Mouse (Mus musculus): Measurements from ENCODE around the gene Ramp2.

Ramp2 gene

GRCm38 (mm10) chr11:101235429-101235828, 10.4 kb upstream of the Ramp2 start:
- DNase-seq (ENCODE audit: low spot score) = no peak

DNA sequence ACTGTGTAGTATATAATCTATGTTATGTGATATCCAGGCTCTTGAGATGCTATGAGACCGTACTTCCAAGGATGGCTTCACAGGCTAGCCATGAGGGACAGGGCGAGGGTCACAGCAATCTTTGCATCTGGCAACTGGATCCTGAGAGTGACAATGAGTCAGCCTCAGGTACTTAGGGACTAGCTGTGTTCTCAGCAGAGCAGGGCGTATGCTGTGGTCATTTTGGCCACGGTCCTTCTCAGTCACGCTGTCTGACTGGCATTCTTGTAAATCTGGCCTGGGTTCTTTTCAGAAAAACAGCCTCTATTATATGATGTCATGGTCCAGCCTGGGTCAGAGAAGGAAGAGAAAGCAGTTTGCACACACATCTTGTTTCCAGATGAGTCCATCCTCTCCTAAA, 9.0 kb upstream of the Ramp2 start:
- DNase-seq (ENCODE audit: low spot score) = no peak

DNA sequence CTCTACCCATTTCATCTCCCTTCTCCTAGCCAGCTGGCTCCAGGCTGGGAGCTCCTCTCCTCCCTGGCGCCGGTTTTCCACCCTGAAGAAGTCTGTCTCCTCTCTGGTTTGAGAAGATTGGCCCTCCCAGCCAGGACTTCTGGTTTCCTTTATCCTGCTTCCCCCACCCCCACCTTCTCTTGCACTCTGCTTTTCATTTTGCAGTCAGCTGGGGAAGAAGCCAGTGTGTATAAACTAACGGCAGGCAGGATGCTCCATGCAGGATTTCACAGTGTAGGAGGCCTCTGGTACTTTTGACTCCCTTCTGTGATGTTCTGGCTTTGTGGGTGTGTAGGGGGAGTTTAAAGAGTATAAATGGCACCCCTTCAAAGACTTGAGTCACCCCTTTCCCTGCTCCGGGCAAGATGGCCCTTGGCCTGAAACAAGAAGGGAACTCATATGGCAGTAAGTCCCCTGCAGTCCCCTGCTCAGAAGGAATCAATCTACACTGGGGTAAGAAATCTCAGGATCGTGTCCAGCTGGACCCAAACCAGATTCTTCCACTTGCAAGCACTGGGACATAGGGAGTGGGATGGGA, 7.7 kb upstream of the Ramp2 start:
- no peak for DNase-seq (ENCODE audit: low spot score)

- no peak for DNase-seq (ENCODE audit: low spot score)
Observed at GRCm38 (mm10) chr11:101245071-101245470, 757 bp upstream of the Ramp2 start.

- no peak for DNase-seq (ENCODE audit: low spot score)
Observed at GRCm38 (mm10) chr11:101246702-101247012, 829 bp downstream of the Ramp2 start.

- no peak for DNase-seq (ENCODE audit: low spot score)
Observed at GRCm38 (mm10) chr11:101247521-101248030, 1.7 kb downstream of the Ramp2 start.

DNA sequence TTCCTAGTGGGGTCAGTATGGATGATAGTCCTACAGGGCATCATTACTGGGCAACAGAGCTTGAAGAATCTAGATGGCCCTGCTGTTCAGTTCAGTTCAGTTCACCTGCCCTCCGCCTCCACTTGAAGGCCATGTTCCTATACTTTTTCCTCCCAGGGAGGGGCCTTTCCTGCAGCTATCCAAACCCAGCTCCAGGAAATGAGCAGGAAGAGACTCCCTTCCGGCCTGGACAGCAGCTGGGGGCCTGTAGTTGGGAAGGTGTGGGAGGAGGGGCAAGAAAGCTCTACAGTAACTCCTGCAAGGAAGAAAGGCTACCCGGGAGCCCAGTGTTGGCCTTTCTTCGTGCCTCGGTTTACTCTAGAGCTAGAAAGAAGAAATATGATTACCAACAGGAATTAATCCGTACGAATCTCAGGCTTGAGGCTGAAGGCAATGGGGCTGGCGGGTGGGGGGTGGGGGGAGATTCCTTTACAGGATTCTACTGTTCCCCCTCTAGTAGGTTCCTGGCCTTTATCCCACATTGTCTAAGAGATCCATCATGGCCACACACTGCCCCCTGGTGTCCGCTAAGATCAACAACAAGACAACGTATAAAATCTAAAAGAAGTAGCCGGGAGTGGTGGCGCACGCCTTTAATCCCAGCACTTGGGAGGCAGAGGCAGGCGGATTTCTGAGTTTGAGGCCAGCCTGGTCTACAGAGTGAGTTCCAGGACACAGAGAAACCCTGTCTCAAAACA, 2.6 kb downstream of the Ramp2 start:
- DNase-seq (ENCODE audit: low spot score) = no peak

- DNase-seq (ENCODE audit: low spot score) = no peak
Observed at GRCm38 (mm10) chr11:101251031-101251430, 5.2 kb downstream of the Ramp2 start.

DNA sequence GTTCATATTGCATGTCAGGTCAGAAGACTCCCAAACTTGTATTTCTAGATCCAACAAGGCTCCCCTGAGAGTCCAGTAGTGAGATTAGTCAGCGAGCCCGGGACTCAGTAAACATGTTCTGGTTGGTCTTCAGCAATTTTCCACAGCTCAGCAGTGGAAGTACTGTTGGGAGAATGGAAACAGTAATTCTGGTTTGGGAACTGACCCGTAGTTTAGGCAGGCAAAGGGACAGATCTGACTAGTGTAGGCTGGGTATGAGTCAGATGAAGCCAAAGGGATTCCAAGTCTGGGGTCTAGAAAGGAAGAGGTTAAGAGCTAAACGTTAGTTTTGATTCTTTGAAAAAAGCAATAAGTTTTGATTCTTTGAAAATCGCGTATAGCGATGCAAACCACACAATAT, 7.1 kb downstream of the Ramp2 start:
- no peak for DNase-seq (ENCODE audit: low spot score)

DNA sequence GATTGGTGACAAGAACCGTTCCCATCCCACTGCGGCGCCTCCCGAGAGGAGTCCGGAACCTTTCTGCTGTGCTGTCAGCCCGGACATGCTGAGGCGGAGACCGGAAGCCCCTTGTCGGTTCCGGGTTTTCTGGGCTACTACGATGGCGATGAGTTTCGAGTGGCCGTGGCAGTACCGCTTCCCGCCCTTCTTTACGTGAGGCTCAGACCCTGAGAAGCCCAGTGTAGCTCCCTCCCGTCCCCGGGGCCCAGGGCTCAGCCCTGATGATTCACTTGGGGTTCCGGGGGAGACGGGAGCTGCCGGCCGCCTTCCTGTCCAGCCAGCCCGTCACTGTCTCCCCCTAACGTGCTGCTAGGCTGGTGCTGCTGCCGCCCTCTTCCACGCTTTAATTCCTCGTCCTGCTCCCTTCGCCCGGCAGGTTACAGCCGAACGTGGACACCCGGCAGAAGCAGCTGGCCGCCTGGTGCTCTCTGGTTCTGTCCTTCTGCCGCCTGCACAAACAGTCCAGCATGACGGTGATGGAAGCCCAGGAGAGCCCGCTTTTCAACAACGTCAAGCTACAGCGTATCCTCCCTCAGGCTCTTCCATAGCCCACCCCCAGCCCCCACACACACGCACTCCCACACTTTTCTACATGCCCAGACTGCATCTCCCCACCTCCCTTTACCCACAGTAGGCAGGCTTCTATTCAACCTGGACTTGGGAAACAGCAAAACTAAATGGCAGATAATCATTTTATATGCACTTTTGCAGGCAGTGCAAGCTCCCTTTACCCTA, 8.0 kb downstream of the Ramp2 start, which contains the start of gene Vps25:
Gene Vps25 (plus strand): TSS at position 95 of the 777 bp plus-strand sequence.
- no peak for DNase-seq (ENCODE audit: low spot score)

DNA sequence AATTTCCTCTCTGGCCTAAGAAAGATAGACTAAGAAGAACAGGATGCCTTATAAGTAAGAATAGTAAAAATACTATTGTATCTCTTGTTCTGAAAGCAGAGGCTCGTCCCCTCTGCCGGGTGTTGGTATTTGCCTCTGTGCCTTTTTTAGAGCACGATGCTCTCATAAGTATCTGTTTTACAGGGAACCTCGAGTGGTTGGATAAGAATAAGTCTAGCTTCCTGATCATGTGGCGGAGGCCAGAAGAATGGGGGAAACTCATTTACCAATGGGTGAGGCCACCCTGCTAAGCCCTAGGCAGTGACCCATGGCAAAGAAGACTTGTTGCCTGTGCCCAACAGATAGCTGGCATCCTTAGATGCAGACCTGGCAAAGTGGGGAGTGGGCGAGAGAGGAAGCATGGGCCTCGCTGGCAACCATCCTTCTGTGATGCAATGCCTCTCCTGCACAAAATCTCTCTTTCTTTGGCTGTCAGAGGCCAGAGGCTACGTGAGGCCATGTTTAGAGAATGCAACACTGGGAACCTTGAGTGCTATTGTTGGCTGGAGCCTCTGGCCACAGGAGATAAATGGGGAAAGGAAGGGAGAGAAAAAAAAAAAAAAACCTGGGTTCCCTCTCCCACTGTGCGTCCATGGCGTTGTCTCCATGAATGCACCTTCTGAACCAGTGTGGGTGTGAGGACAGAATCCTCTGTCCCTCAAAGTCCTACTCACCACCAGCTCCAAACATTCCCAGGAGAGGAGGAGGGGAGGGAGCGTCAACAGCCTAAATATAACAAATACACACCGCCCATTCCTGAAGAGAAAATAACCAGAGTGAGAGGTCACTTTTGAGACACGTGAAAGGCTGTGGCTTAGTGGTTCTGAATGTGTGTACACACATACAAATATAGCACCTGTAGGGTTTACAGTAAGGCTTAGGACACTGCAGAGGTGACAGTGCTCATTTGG, 10.3 kb downstream of the Ramp2 start:
- no peak for DNase-seq (ENCODE audit: low spot score)

- no peak for DNase-seq (ENCODE audit: low spot score)
Observed at GRCm38 (mm10) chr11:101259261-101259712, 13.5 kb downstream of the Ramp2 start.

DNA sequence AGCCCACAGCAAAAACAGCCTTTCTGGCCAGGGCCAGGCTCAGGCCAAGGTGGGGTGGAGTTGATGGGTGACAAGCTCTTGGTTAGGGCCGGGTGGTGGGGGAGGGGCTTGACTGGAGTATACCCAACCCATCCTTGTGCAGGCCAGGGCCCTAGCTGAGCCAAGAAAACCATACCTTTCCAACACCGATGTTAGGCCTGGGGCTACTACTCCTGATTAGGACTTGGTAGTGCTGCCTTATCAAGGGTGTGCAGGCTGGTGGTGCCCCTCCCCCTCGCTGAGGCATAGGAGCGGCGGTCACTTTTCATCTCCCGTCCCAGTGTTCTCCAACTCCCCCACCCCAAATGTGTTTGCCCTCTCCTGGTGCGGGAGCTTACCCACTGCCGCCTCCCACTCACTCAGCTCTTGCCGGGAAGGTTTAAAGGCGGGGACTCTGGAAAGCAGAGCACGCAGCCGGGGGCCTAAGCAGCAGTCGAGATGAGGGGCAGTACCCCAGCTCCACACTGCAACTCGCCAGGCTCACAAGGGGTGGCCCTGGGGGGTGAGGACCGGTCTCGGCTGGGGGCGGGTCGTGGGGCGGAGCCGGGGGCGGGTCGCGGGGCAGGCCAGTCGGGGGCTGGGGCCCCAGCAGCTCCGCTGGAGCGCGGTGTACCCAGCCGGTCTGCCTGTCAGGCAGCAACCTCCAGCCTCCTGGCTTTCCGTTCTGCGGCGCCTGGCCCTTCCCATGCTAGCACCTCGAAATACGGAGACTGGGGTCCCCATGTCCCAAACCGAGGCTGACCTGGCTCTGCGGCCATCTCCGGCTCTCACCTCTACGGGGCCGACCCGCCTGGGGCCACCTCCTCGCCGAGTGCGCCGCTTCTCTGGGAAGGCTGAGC, 14.4 kb downstream of the Ramp2 start, which contains the start of gene Wnk4:
Gene Wnk4 (plus strand): TSS at position 620 of the 878 bp plus-strand sequence.
- no peak for DNase-seq (ENCODE audit: low spot score)

- no peak for DNase-seq (ENCODE audit: low spot score)
Observed at GRCm38 (mm10) chr11:101260826-101261380, 15.1 kb downstream of the Ramp2 start.

DNA sequence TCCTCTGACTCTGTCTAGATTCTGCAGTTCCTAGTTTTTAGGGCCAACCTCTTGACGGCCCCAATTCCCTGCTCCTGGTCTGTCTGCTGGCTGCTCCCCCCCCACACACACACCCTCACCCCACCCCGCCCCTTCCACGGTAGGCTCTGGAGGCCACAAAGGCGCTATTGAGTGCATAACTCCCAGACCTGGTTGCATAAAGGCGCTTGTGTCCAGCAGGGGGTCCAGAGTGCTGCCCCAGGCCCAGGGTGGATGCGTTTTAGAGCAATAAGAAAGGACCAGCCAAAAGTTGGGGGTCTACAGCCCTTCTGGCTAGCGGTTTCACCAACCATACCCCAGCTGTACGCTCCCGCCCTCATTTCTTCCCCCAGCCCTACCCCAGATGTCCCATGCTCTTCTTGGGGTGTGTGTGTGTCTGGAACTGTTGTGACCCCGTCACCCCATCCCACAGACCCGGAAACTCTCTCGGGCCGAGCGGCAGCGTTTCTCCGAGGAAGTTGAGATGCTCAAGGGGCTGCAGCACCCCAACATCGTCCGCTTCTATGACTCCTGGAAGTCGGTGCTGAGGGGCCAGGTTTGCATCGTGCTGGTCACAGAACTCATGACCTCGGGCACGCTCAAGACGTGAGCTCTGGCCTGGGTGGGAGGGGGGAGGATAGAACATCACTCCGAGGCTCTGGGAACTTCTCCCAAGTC, 16.6 kb downstream of the Ramp2 start:
- DNase-seq (ENCODE audit: low spot score) = no peak

DNA sequence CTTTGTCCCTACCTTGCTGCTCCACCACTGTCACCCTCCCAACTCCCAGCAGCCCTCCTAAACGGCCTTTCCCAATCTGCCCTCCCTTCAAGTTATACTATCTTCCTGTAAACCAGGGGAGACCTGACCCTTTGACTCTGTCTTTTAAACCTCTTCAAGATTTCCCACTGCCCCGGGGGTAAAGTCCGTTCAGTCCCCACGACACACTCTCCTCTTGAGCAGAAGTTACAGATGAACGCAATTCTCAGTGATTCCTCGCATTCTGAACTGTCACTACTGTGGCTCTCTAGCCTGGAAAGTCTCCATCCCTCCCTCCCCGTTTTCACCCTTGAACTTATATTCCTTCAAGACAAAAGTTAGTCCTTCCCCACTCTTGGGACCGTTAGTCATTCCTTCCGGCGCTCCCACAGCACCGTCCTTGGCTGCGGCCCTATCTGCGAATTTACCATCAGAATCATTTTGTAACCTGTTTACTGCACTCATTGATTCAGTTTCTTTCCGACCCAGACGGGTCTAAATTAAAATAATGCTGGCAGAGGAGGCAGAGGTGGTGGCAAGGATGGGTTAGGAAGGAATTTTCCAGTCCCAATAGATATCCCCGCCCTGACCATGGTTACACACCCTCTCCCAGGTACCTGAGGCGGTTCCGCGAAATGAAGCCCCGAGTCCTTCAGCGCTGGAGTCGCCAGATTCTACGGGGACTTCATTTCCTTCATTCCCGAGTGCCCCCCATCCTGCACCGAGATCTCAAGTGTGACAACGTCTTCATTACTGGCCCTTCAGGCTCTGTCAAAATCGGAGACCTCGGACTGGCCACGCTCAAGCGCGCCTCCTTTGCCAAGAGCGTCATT, 17.5 kb downstream of the Ramp2 start:
- DNase-seq (ENCODE audit: low spot score) = no peak

GRCm38 (mm10) chr11:101263989-101264280, 18.1 kb downstream of the Ramp2 start:
- DNase-seq (ENCODE audit: low spot score) = no peak

DNA sequence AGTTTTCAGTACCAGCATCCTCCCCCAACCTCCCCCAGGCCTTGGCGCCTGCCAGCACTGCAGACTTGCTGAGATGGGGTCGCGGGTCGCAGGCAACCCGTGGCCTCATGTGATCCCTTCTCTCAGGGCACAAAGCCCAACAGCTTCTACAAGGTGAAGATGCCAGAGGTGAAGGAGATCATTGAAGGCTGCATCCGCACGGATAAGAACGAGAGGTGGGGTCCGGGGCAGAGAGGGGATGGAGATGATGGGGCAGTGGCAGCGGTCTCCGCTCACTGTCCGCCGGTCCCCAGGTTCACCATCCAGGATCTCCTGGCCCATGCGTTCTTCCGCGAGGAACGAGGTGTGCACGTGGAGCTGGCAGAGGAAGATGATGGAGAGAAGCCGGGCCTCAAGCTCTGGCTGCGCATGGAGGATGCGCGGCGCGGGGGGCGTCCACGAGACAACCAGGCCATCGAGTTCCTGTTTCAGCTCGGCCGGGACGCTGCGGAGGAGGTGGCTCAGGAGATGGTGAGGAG, 19.2 kb downstream of the Ramp2 start:
- DNase-seq (ENCODE audit: low spot score) = no peak

DNA sequence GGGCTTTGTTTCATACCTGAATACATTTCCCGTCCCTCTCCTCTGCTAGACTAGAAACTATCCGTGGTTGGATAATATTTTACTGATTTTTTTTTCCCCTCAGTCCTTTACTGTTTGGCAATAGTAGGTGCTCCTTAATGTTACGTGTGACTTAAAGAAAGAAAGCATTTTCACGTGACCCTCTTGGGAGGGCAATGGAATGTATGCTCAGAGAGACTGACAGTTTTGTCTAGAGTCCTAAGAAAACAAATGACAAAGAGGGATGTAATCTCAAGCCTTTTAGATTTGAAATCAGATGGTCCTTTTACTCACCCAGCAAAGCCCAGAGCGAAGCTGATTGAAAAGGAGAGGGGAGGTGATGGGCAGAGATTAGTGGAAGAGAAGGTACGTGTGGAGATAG, 20.1 kb downstream of the Ramp2 start:
- no peak for DNase-seq (ENCODE audit: low spot score)

Data from urinary bladder, postnatal 10 days (tissue).